Mouse (Mus musculus) forebrain, embryonic 12.5 days (tissue): ENCODE measurements around the gene Chst3. TPM values are rescaled to one million over a fixed set of nuclear protein-coding genes. Genes with fewer than 3 reads are reported as not detected.
A peak's percentile ranks its signal among the peaks of the same experiment; 100 is the strongest.

Experiments
- ATAC-seq: fragments of 200-750 bp; cut with Nextera tagmentation; 2 replicates; pipeline ENCODE4 v1.8.0; 2017; ENCODE audit warnings: moderate TSS enrichment; ENCODE audit not compliant: low FRiP score
- H3K27ac ChIP-seq: fragments of 300-500 bp; sonication (generic); 2 replicates; pipeline ENCODE4 v1.5.1; 2016; ENCODE audit warnings: mild to moderate bottlenecking
- H3K27me3 ChIP-seq: fragments of 300-500 bp; sonication (generic); 2 replicates; pipeline ENCODE4 v1.6.1; 2016; ENCODE audit warnings: mild to moderate bottlenecking
- H3K36me3 ChIP-seq: fragments of 300-500 bp; sonication (generic); replicated peaks from 2 replicates; pipeline ENCODE4 v1.6.1; 2016; ENCODE audit warnings: mild to moderate bottlenecking
- H3K4me1 ChIP-seq: fragments of 300-500 bp; sonication (generic); 2 replicates; pipeline ENCODE4 v1.6.1; 2016
- H3K4me2 ChIP-seq: fragments of 300-500 bp; sonication (generic); 2 replicates; pipeline ENCODE4 v1.6.1; 2016; ENCODE audit warnings: mild to moderate bottlenecking, moderate library complexity
- H3K4me3 ChIP-seq: fragments of 300-500 bp; sonication (generic); replicated peaks from 2 replicates; pipeline ENCODE4 v1.5.1; 2016; ENCODE audit warnings: mild to moderate bottlenecking
- H3K9ac ChIP-seq: fragments of 300-500 bp; sonication (generic); 2 replicates; pipeline ENCODE4 v1.6.1; 2016; ENCODE audit warnings: mild to moderate bottlenecking
- H3K9me3 ChIP-seq: fragments of 300-500 bp; sonication (generic); 2 replicates; pipeline ENCODE4 v1.6.1; 2016
- WGBS: fragments of 180-500 bp; shearing (Covaris S2); methylation state at CpG from one replicate; pipeline ENCODE4 v1.1.7; 2016; 5-methylcytosine and 5-hydroxymethylcytosine counted together
- polyA plus RNA-seq: library from polyadenylated mRNA; unstranded; fragments of >200 nt; fragmentation: Nextera tagmentation; extraction: Ambion mirVana; gene quantifications from 2 replicates; pipeline ENCODE4 v1.2.1, GENCODE M21; 2016

Gene Chst3
- 3.7 and 4.0 TPM in 2 replicates for polyA plus RNA-seq

DNA sequence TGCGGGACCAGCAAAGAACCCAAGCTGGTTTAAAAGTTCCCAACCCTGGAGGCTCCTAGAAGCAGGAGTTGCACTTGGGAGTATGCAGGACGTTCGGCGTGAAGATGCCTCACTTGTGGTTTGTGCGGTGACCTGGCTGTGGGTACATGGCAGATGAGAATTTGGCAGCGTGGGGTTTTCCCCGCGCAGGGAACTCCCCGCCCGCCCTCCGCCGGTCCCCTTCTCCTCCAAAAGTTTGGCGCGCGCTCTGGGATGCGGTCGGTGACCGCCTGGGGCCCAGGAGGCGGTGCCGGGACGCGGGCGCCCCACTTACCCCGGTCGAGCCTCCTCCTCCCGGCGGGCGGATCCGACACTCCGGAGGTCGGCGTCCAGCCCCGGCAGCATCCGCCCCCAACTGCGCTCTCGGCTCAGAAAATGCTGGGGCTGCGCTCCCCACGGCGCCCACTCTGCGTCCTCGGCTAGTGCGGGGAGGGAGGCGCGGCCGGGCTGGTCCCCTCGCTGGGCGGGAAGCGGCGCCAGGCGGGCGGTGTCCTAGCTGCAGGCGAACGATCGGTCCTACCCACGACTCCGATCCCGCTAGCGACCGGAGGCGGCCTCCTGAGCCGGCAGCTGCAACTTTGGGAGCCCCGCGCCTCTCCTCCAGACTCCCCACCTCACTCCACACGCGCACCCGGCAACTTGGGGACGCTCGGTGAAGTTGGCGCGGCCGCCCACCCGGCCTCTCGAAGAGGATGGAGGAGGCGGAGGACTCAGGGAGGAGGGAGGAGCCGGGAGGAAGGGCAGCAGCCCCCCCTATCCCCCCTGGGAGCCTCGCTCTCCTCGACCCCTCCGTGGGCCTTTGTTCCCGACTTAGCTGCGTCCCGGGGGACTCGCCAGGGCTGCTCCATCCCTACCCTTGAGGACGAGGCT is at the start of gene Chst3:
Gene Chst3, minus strand, starts transcription at position 670 of the 909 bp plus-strand sequence.
- Histone ChIP-seq H3K9me3 (no peaks in the 10 kb centered on the region), H3K27me3 (no peaks in the 10 kb centered on the region; the same call in 1 of the 2 replicates)
- peak; percentile 91 for ATAC-seq

GRCm38 (mm10) chr10:60268738-60269137 is 49.7 kb upstream of the Chst3 start:
- no peak overlapping the region for H3K4me2 ChIP-seq
- H3K4me3 ChIP-seq: no peak overlapping the region
- no peak overlapping the region for H3K27ac ChIP-seq
- WGBS: 84% methylated on average over 9 of the region's 11 CpGs
- H3K27me3 ChIP-seq: no peaks in the 10 kb centered on the region
- no peaks in the 10 kb centered on the region for H3K9me3 ChIP-seq
- no peaks in the 10 kb centered on the region for H3K4me1 ChIP-seq
- ATAC-seq: no peak
- H3K9ac ChIP-seq: no peak overlapping the region
- H3K36me3 ChIP-seq: no peaks in the 10 kb centered on the region

More for the DNA sequence above, at the start of gene Chst3:
- peak within 1 kb of the TSS; percentile 80 for H3K4me3 ChIP-seq
- peaks cover 44% of the 10 kb centered on the region for H3K4me1 ChIP-seq
- peak within 1 kb of the TSS; percentile 89 for H3K4me2 ChIP-seq
- no peaks in the 10 kb centered on the region for H3K36me3 ChIP-seq
- peak within 1 kb of the TSS; percentile 79 for H3K27ac ChIP-seq
- WGBS: under 1% methylated on average over 63 of the region's 83 CpGs
- H3K9ac ChIP-seq: peak within 1 kb of the TSS; percentile 85

GRCm38 (mm10) chr10:60266842-60267401 is 47.9 kb upstream of the Chst3 start:
- no peaks in the 10 kb centered on the region for H3K36me3 ChIP-seq
- no peaks in the 10 kb centered on the region for H3K9me3 ChIP-seq
- no peak overlapping the region for H3K4me3 ChIP-seq
- no peak overlapping the region for H3K9ac ChIP-seq
- no peaks in the 10 kb centered on the region for H3K27me3 ChIP-seq
- ATAC-seq: no peak
- no peak overlapping the region for H3K4me2 ChIP-seq
- H3K4me1 ChIP-seq: peaks cover 9% of the 10 kb centered on the region
- H3K27ac ChIP-seq: no peak overlapping the region
- 93% methylated on average over 8 of the region's 8 CpGs for WGBS

DNA sequence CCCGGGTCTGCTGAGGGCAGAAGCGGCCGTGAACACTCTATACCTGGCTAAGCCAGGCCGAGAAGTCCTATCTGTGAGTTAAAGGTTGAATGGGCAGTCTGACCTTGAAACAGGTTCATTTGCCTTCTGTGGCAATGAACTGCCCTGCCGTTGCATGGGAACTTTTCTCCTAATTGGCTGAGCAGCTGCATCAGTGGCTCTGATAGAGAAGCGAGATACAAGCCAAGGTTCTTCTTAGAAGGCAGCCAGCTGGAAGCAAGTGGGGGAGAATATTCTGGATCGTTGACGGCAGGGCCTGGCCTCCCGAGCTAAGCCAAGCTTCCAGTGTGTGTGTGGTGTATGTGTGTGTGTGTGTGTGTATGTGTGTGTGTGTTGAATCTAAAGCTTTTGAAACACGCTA is 46.2 kb upstream of the Chst3 start:
- 74% methylated on average over 10 of the region's 10 CpGs for WGBS
- Histone ChIP-seq H3K9me3 (no peaks in the 10 kb centered on the region), H3K4me3 (no peak overlapping the region), H3K27me3 (no peaks in the 10 kb centered on the region), H3K4me2 (no peak overlapping the region), H3K9ac (no peak overlapping the region), H3K4me1 (peaks cover 9% of the 10 kb centered on the region), H3K36me3 (no peaks in the 10 kb centered on the region), H3K27ac (no peak overlapping the region)
- ATAC-seq: no peak

DNA sequence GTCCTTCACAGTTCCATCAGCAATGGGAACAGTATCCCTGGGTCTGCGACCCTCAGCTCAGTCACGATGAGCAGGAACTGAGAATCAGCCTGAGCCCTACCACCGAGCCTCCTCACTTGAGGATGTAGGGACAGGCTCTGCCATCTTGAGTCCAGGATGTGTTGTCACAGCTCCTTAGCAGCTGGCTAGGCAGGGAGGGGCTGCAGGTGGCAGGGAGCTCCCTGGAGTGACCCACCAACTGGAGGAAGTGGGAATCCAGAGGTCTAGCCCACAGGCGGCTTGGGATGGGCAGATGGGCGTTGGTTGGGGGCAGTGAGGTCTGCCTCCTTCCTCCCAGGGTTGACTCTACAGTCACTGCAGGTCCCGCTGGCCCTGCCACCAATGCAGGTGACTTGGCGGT is 44.3 kb upstream of the Chst3 start:
- Histone ChIP-seq H3K27ac (no peak overlapping the region), H3K4me3 (no peak overlapping the region)
- ATAC-seq: no peak

GRCm38 (mm10) chr10:60262386-60262785 is 43.3 kb upstream of the Chst3 start:
- no peaks in the 10 kb centered on the region for H3K9me3 ChIP-seq
- peak overlapping the region; percentile 79 for H3K27ac ChIP-seq
- no peak overlapping the region for H3K4me3 ChIP-seq
- peaks cover 9% of the 10 kb centered on the region for H3K4me1 ChIP-seq
- WGBS: 36% methylated on average over 3 of the region's 3 CpGs
- no peak overlapping the region for H3K4me2 ChIP-seq
- ATAC-seq: peak; percentile 93
- no peak overlapping the region for H3K9ac ChIP-seq
- H3K36me3 ChIP-seq: no peaks in the 10 kb centered on the region
- no peaks in the 10 kb centered on the region for H3K27me3 ChIP-seq

More for the DNA sequence above, 44.3 kb upstream of the Chst3 start:
- Histone ChIP-seq H3K9ac (no peak overlapping the region), H3K27me3 (no peaks in the 10 kb centered on the region), H3K9me3 (no peaks in the 10 kb centered on the region), H3K4me1 (peaks cover 9% of the 10 kb centered on the region), H3K36me3 (no peaks in the 10 kb centered on the region), H3K4me2 (no peak overlapping the region)
- WGBS: 90% methylated on average over 7 of the region's 7 CpGs

DNA sequence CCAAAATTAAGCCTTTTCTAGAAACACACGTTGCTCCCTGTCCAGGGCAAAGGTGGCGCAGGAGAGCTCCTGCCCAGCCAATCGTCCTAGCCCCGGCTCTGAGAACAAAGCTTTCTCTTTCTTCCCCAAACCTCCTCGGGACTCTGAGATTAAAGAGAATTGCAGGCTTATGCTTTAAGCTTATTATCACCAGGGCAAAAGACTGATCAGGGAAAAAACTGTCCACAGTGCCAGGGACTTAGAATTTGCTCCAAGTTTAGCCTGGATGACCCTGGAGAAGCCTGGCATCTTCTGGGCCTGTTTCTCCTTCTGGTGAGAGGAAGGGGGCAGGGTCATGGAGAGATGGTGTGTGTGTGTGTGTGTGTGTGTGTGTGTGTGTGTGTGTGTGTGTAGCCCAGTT is 42.5 kb upstream of the Chst3 start:
- ATAC-seq: no peak
- peaks cover 9% of the 10 kb centered on the region for H3K4me1 ChIP-seq
- H3K4me3 ChIP-seq: no peak overlapping the region
- no peak overlapping the region for H3K9ac ChIP-seq
- H3K4me2 ChIP-seq: no peak overlapping the region
- no peaks in the 10 kb centered on the region for H3K36me3 ChIP-seq
- WGBS: 19% methylated on average over 5 of the region's 5 CpGs
- no peaks in the 10 kb centered on the region for H3K27me3 ChIP-seq
- no peaks in the 10 kb centered on the region for H3K9me3 ChIP-seq
- no peak overlapping the region; the same call in 1 of the 2 replicates for H3K27ac ChIP-seq

GRCm38 (mm10) chr10:60260557-60261294 is 41.7 kb upstream of the Chst3 start:
- WGBS: 85% methylated on average over 5 of the region's 5 CpGs
- no peak overlapping the region for H3K27ac ChIP-seq
- no peaks in the 10 kb centered on the region for H3K27me3 ChIP-seq

GRCm38 (mm10) chr10:60257261-60257825 is 38.3 kb upstream of the Chst3 start:
- no peak overlapping the region for H3K27ac ChIP-seq
- WGBS: 61% methylated on average over 16 of the region's 16 CpGs
- H3K9ac ChIP-seq: no peak overlapping the region

More at GRCm38 (mm10) chr10:60260557-60261294, 41.7 kb upstream of the Chst3 start:
- Histone ChIP-seq H3K9ac (no peak overlapping the region), H3K4me2 (no peak overlapping the region), H3K36me3 (no peaks in the 10 kb centered on the region), H3K4me1 (peaks cover 9% of the 10 kb centered on the region), H3K4me3 (no peak overlapping the region), H3K9me3 (no peaks in the 10 kb centered on the region)
- ATAC-seq: no peak

GRCm38 (mm10) chr10:60256088-60256487 is 37.0 kb upstream of the Chst3 start:
- Histone ChIP-seq H3K27me3 (no peaks in the 10 kb centered on the region), H3K36me3 (no peaks in the 10 kb centered on the region), H3K9me3 (no peaks in the 10 kb centered on the region), H3K27ac (no peak overlapping the region), H3K4me2 (no peak overlapping the region), H3K4me1 (no peaks in the 10 kb centered on the region; the same call in 1 of the 2 replicates), H3K9ac (no peak overlapping the region), H3K4me3 (no peak overlapping the region)
- WGBS: 87% methylated on average over 6 of the region's 6 CpGs
- ATAC-seq: no peak

More at GRCm38 (mm10) chr10:60257261-60257825, 38.3 kb upstream of the Chst3 start:
- no peak for ATAC-seq
- H3K4me2 ChIP-seq: no peak overlapping the region
- no peaks in the 10 kb centered on the region for H3K36me3 ChIP-seq
- H3K9me3 ChIP-seq: no peaks in the 10 kb centered on the region
- no peaks in the 10 kb centered on the region for H3K27me3 ChIP-seq
- H3K4me1 ChIP-seq: peaks cover 4% of the 10 kb centered on the region
- no peak overlapping the region for H3K4me3 ChIP-seq

GRCm38 (mm10) chr10:60252606-60253005 is 33.5 kb upstream of the Chst3 start:
- no peaks in the 10 kb centered on the region for H3K36me3 ChIP-seq
- 72% methylated on average over 4 of the region's 4 CpGs for WGBS
- no peak overlapping the region for H3K4me2 ChIP-seq
- H3K9me3 ChIP-seq: no peaks in the 10 kb centered on the region
- H3K27ac ChIP-seq: no peak overlapping the region
- no peak overlapping the region for H3K4me3 ChIP-seq
- no peak overlapping the region for H3K9ac ChIP-seq
- ATAC-seq: no peak
- H3K27me3 ChIP-seq: no peaks in the 10 kb centered on the region
- H3K4me1 ChIP-seq: no peaks in the 10 kb centered on the region; the same call in 1 of the 2 replicates

GRCm38 (mm10) chr10:60252187-60252586 is 33.1 kb upstream of the Chst3 start:
- Histone ChIP-seq H3K9me3 (no peaks in the 10 kb centered on the region), H3K27me3 (no peaks in the 10 kb centered on the region), H3K4me3 (no peak overlapping the region), H3K9ac (no peak overlapping the region), H3K4me2 (no peak overlapping the region), H3K36me3 (no peaks in the 10 kb centered on the region), H3K27ac (no peak overlapping the region), H3K4me1 (no peaks in the 10 kb centered on the region; the same call in 1 of the 2 replicates)
- 79% methylated on average over 4 of the region's 4 CpGs for WGBS
- no peak for ATAC-seq
